Mouse (Mus musculus): ENCODE measurements around the gene Timm44. TPM values are rescaled to one million over a fixed set of nuclear protein-coding genes. Genes with fewer than 3 reads are reported as not detected.

Gene Timm44
- total RNA-seq (2021): 100 to 1,000 TPM; 128 to 140 TPM
- long read RNA-seq, experiment 1, transcript Timm44-201 (13 exons, 1,790 nt): major isoform, 75 of 128 reads
- long read RNA-seq, experiment 1, partial matches to known transcripts: 24 of 128 reads
- long read RNA-seq, experiment 1, other reads (novel, unspliced or antisense): 25 of 128 reads
- long read RNA-seq, experiment 2, transcript Timm44-201 (13 exons, 1,790 nt): major isoform, 136 of 199 reads
- long read RNA-seq, experiment 2, partial matches to known transcripts: 25 of 199 reads
- long read RNA-seq, experiment 2, other reads (novel, unspliced or antisense): 36 of 199 reads

- peak; percentile 81 to 90 for DNase-seq (ENCODE audit: low spot score in 2 of 2)
These were observed at the start of gene Timm44 for GRCm38 (mm10) chr8:4275275-4276110. TSS of gene Timm44 (minus strand) at chr8:4275913.

GRCm38 (mm10) chr8:4324983-4325750, 49.5 kb upstream of the Timm44 start, which contains the start of the genes Ccl25 and Elavl1:
TSS of gene Ccl25 (plus strand) at chr8:4325210.
TSS of gene Elavl1 (minus strand) at chr8:4325413.
- DNase-seq (ENCODE audit: low spot score in 2 of 2): peak; percentile 94

GRCm38 (mm10) chr8:4324525-4324924, 48.8 kb upstream of the Timm44 start:
- peak; percentile 23 to 31 for DNase-seq (ENCODE audit: low spot score in 2 of 2)

DNA sequence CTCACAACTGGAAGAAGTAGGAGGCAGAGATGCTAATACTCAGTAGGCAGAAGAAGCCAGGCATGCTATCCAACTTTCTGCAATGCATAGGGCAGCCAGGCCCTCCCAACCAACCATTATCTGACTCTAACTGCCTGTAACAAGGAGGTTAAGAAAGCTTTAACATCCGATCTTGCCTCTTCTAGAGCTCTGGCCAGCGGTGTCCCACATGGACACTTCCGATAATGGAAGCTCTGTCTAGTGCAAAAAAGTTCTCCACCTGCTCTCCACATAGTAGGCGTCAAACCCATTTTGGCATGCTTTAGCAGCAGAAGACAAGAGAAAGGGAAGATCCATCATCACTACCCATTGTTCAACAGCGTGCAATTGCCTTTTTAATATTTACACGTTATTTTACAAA, 48.2 kb upstream of the Timm44 start:
- DNase-seq (ENCODE audit: low spot score in 2 of 2): no peak

DNA sequence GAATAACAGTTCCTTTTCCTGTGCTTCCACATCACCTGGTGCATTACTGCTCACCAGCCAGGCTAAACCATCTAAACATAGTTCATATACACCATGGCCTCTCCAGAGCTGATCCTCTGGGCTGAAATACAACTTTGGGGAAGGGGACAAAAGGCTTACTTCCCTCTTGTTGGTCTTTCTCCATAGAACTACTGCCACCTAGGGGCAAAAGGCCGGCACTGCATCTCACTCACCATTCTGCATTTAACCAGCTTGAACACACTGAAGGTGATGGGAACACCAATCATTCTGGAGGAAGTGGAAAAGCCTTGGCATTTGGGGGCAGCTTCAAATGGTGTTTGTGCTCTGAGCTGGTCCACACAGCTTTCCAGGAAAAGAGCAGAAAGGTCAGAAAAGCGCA, 46.8 kb upstream of the Timm44 start:
- DNase-seq (ENCODE audit: low spot score in 2 of 2): peak; percentile 45 to 60

GRCm38 (mm10) chr8:4321031-4321430, 45.3 kb upstream of the Timm44 start:
- no peak for DNase-seq (ENCODE audit: low spot score in 2 of 2)

DNA sequence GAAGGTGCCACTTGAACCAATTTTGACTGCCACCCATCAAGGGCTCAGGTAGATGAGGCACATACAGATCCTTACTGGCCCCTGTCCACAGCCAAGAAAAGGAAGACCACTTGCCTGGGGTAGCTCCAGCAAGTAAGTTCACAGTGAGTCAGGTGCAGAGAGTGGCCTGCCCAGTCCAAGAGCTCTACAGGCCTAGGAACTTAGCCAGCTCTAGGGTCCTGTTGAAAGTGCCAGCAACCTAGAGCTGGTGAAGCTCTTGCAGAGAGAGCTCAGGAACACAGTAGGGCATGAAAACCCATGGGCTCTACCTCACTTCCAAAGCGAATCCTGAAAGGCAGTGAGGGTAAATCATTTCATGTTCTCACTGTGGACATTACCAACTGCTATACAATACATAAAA, 44.7 kb upstream of the Timm44 start:
- no peak for DNase-seq (ENCODE audit: low spot score in 2 of 2)

DNA sequence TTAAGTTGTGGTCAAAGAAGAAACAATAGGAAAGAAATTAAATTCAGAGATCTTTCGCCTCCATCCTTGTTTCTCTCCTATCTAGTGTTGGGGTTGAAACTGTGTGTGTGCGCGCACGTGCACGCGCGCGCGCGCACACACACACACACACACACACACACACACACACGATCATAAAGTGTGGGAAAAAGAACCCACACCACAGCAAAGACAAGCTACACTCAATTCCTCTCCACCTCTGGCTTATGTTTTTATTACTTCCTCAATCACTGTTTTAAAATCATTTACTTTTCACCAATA, 43.8 kb upstream of the Timm44 start:
- DNase-seq (ENCODE audit: low spot score in 2 of 2): no peak

DNA sequence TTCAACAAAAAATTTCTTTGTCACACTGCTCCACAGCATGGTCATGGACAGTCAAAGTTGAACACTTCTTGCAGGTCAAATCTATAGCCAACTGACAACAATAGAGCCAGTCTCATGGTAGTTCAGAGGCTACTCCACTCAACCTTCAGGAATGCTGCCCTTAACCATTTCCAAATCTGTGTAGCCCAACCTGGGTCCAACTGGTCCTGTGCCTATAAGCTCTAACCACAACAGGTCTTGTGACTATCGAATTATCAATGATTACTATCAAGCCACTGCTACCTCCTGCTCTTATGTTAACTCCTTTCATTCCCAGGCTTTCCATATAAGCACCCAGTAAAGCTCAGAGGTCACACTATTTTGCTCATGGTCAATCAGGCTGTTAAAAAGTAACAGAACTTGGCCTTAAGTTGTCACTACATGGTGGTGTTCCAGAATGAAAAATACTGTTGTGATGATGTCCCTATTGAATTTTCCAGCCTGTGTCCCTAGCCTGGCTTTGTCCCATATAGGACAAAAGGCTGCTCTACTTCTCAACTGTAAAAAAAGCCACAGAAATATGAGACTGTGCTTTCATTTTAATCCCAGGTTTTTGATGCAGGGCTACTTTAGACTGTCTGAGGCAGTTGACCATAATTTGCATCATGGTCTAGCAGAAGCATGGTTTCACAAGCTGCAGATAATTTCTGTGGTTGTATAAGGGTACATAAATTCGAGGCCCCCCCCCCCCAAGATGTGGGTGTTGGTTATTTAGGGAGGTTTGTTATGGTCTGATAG, 43.3 kb upstream of the Timm44 start:
- no peak for DNase-seq (ENCODE audit: low spot score in 2 of 2)

DNA sequence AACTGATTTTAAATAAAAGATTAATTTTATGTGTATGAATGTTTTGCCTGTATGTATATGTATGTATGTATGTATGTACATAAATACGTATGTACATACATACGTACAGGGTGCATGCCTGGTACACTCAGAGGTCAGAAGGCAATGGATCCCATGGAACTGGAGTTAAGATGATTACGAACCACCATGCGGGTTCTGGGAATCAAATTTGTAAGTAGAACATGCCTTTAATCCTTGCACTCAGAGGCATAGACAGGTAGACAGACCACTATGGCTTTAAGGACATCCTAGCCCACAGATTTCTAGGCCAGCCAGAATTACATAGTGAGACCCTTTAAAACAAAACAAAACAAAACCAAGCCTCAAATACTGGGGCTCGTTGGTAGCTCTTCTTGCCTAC, 42.4 kb upstream of the Timm44 start:
- no peak for DNase-seq (ENCODE audit: low spot score in 2 of 2)

DNA sequence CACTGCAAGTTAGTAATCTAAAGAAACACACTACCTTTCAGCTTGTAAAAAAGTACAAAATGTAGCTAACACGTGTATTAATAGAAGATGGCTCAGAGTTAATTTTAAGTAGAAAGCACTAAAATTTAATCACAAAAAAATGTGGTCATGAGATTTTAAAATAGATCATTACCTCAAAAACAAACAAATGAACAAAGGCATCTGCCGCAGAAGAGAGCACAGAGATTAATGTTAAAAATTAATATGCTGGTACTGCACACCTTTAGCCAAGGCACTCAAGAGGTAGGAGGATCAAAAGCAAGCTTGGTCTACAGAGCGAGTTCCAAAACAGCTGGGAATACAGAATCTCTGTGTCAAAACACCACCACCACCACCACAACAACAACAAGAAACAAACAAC, 39.1 kb upstream of the Timm44 start:
- no peak for DNase-seq (ENCODE audit: low spot score in 2 of 2)

GRCm38 (mm10) chr8:4313254-4314124, 37.8 kb upstream of the Timm44 start:
- DNase-seq (ENCODE audit: low spot score in 2 of 2): no peak

GRCm38 (mm10) chr8:4312104-4312503, 36.4 kb upstream of the Timm44 start:
- no peak for DNase-seq (ENCODE audit: low spot score in 2 of 2)

DNA sequence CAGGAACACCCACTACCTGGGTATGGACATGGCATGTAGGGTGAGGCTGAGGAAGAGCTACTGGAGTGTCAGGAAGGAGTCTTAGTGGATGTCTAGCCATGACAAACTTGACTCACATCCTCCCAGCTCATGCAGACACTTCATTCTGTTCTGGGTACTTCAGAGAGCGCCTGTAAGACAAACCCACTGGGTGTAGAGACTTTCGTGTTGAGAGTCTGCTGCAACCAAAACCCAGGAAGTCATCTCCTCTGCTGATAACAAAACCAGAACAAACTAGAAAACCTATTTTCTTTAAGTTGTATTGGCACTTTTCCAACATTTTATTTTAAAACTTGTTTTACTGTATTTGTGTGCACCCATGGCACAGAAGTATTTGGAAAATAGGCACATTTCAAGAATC, 30.1 kb upstream of the Timm44 start:
- no peak for DNase-seq (ENCODE audit: low spot score in 2 of 2)

DNA sequence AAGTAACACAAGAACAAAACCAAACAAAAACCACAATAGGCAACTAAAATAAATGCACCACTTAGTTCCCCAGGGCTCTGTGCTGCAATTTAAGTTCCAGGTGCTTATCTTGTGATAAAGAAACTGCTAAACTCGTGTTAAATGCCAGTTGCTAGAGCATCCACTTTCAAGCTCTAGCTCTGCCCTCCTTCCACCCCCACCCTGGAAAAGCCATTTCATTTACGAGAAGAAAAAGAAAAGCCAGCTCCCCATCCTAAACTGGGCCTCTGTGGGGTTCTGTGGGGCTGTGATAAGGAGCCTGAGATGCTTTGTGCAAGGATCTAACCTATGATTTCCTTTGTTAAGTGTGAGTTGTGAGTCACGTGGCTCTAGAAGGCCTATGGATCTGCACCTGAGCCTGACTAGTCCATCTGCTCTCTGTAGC, 28.4 kb upstream of the Timm44 start:
- no peak for DNase-seq (ENCODE audit: low spot score in 2 of 2)

GRCm38 (mm10) chr8:4297822-4298221, 22.1 kb upstream of the Timm44 start:
- DNase-seq (ENCODE audit: low spot score in 2 of 2): no peak

DNA sequence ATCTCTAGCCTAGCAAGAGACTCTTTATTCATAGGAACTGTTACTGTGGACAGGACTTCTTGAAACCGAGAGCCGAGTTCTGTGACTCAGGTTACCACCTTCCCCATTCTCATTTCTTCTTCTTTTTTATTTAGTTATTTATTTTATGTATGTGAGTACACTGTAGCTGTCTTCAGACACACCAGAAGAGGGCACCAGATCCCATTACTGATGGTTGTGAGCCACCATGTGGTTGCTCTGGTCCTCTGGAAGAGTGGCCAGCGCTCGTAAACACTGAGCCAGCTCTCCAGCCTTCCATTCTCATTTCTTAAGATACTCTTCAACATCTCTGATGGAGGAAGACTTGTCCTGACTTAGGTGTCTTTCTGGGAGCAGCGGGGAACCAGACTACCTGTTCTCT, 17.0 kb upstream of the Timm44 start:
- no peak for DNase-seq (ENCODE audit: low spot score in 2 of 2)

DNA sequence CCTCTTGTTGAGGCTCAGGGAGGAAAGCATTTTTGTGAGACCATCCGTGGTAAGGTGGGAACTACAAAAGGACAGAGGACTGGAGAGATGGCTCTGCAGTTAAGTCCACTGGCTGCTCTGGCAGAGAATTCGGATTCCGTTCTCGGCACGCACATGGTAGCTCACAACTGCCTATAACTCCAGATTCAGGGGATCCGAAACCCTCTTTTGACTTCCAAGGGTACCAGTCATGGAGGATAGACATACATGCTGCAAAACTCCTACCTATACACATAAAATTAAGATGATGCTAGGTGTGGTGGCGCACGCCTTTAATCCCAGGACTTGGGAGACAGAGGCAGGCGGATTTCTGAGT, 375 bp upstream of the Timm44 start:
- no peak for DNase-seq (ENCODE audit: low spot score in 2 of 2)

DNA sequence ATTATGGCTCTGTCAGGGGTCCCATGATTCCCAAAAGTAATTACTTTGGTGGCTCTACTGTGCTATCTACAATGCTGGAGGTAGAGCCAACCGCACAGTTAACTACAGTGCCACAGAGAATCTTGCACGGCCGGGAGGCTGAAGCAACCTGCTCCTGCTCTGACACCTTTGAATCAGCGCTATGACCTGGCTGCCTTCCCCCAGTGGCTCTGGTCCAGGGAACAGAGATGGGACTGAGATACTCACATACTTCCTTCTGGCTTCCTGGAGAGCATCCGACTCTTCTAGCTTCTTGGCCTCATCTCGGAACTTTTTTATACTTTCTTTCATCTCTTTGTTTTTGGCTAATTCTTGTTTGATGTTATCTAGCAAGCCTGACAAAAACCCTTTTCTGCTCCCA, 6.1 kb downstream of the Timm44 start:
- no peak for DNase-seq (ENCODE audit: low spot score in 2 of 2)

DNA sequence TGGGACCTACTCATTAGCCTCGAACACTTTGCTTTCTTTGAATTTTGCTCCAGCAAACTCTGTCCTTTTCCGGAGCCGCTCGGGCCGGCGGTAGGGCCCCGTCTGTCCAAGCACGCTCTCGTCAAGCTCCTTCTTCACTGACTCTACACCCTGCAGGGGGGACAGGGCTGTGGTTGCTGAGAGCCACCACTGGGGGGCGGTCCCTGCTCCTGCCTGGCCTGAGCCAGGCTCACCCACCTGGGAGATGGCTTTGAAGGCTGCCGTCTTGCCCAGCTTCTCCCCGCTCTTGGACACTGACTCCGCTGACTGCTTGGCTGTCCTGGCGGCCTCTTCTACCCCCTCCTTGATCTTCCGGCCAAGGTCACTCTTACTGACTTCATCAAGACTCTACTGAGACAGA, 8.1 kb downstream of the Timm44 start:
- no peak for DNase-seq (ENCODE audit: low spot score in 2 of 2)

All from adrenal gland, postnatal 4 days (tissue).